In genomic region chr9:119558119-119558854, GRCm38 (mm10) we compare ENCODE assay signal across 9 mouse cellular contexts. TPM values are rescaled to one million over a fixed set of nuclear protein-coding genes. Genes with fewer than 3 reads are reported as not detected.
DNase-seq lines count a peak whose midpoint lies in the region; ATAC-seq and TF ChIP-seq lines count a peak whose summit lies in the region.
"Had no signal": no experiment of that assay in that cellular context is flagged by ENCODE, and none has a peak within 500 bp of the region (broad histone marks: within the 10 kb centered on the region; RNA-seq: fewer than 3 reads in every experiment).

No protein-coding gene starts in this region.

- no peak overlapping the region for H3K27ac ChIP-seq in intestine, postnatal 0 days (ENCODE audit: low read depth, low read length)
- no peak overlapping the region for H3K27ac ChIP-seq in midbrain, postnatal 0 days (ENCODE audit: low read depth, low read length)
- H3K27ac ChIP-seq: limb, embryonic 15.5 days had no signal

- ATAC-seq in common myeloid progenitor, adult 5-6 weeks (replicated peaks; ENCODE audit: low read depth, poor library complexity, severe bottlenecking) = peak; percentile 51; the same call in 1 of the 2 replicates
- no peak for ATAC-seq in intestine, postnatal 0 days
- no peak for ATAC-seq in midbrain, postnatal 0 days (ENCODE audit: low FRiP score)
- ATAC-seq in erythroid progenitor cell, adult 5-6 weeks (replicated peaks; ENCODE audit: low FRiP score, poor library complexity, severe bottlenecking) = no peak

- H3K4me3 ChIP-seq in intestine, postnatal 0 days (ENCODE audit: low read depth, low read length) = no peak overlapping the region
- H3K4me3 ChIP-seq in midbrain, postnatal 0 days (ENCODE audit: low read depth, low read length) = no peak overlapping the region
- H3K4me3 ChIP-seq: limb, embryonic 15.5 days had no signal

- TF ChIP-seq CTCF in intestine, postnatal 0 days (IDR thresholded peaks at IDR 0.05; ENCODE audit: low read depth) = peak; percentile 80
- TF ChIP-seq CTCF in midbrain, postnatal 0 days (IDR thresholded peaks at IDR 0.05) = peak; percentile 78

- H3K4me1 ChIP-seq in intestine, postnatal 0 days (replicated peaks; ENCODE audit: control insufficient read depth, insufficient read depth, low read length) = no peaks in the 10 kb centered on the region
- H3K4me1 ChIP-seq in midbrain, postnatal 0 days (ENCODE audit: insufficient read depth, low read length) = no peaks in the 10 kb centered on the region

- 25% methylated on average over 12 of the region's 12 CpGs for WGBS in intestine, postnatal 0 days
- 19% methylated on average over 12 of the region's 12 CpGs for WGBS in midbrain, postnatal 0 days

- no peak overlapping the region for H3K9ac ChIP-seq in intestine, postnatal 0 days (ENCODE audit: low read depth, low read length)
- H3K9ac ChIP-seq in midbrain, postnatal 0 days (replicated peaks; ENCODE audit: low read length, poor library complexity, severe bottlenecking) = no peak overlapping the region
- H3K9ac ChIP-seq: limb, embryonic 15.5 days had no signal

- H3K4me2 ChIP-seq in intestine, postnatal 0 days (replicated peaks; ENCODE audit: low read depth) = no peak overlapping the region
- H3K4me2 ChIP-seq in midbrain, postnatal 0 days (ENCODE audit: low read depth, low read length, poor library complexity, severe bottlenecking) = no peak overlapping the region
- H3K4me2 ChIP-seq: limb, embryonic 15.5 days had no signal

- H3K36me3 ChIP-seq in intestine, postnatal 0 days (ENCODE audit: control insufficient read depth, insufficient read depth) = no peaks in the 10 kb centered on the region
- no peaks in the 10 kb centered on the region for H3K36me3 ChIP-seq in midbrain, postnatal 0 days (ENCODE audit: insufficient read depth, low read length)
- H3K36me3 ChIP-seq: limb, embryonic 15.5 days had no signal

- peak; percentile 58 for DNase-seq in gastrocnemius, postnatal 10 days
- DNase-seq in gastrocnemius, postnatal 4 days (ENCODE audit: low spot score in 2 of 2) = no peak
- peak; percentile 56 for DNase-seq in right cerebral cortex, postnatal 14 days
- no peak for DNase-seq in right cerebral cortex, postnatal 10 days (ENCODE audit: low spot score in 2 of 2)
- peak; percentile 15 for DNase-seq in midbrain, postnatal 0 days (ENCODE audit: low spot score)

- no peaks in the 10 kb centered on the region for H3K9me3 ChIP-seq in intestine, postnatal 0 days (ENCODE audit: control insufficient read depth)
- no peaks in the 10 kb centered on the region for H3K9me3 ChIP-seq in midbrain, postnatal 0 days (ENCODE audit: low read length)
- H3K9me3 ChIP-seq: limb, embryonic 15.5 days had no signal

- H3K27me3 ChIP-seq in intestine, postnatal 0 days (replicated peaks; ENCODE audit: control insufficient read depth, insufficient read depth, low read length) = no peaks in the 10 kb centered on the region
- peaks cover 45% of the 10 kb centered on the region for H3K27me3 ChIP-seq in midbrain, postnatal 0 days (ENCODE audit: insufficient read depth, low read length)
- H3K27me3 ChIP-seq: limb, embryonic 15.5 days had no signal

RNA-seq across cellular contexts. Expression of gene Scn5a, which starts 20.5 kb away (rescaled TPM):
- total RNA-seq in gastrocnemius, postnatal 10 days (2021) = 1 to 10 TPM; 1.3 to 1.6 TPM
- total RNA-seq in gastrocnemius, postnatal 4 days (2021) = 1 to 10 TPM; 3.9 to 5.2 TPM
- not detected in 2 replicates for total RNA-seq in common myeloid progenitor, adult 5-6 weeks (2017)
- polyA plus RNA-seq in intestine, postnatal 0 days (2015; fragmentation: Nextera tagmentation; extraction: Ambion mirVana) = 0.30 and 0.34 TPM in 2 replicates
- 1.2 and 1.4 TPM in 2 replicates for total RNA-seq in midbrain, postnatal 0 days (2014; rRNA removed)
- polyA plus RNA-seq in midbrain, postnatal 0 days (2015; fragmentation: Nextera tagmentation; extraction: Ambion mirVana) = 0.36 and 0.38 TPM in 2 replicates
- not detected in 2 replicates for total RNA-seq in erythroid progenitor cell, adult 5-6 weeks (2015; ENCODE audit: low replicate concordance)
- total RNA-seq in erythroid progenitor cell, adult 5-6 weeks (2017; ENCODE audit: low replicate concordance) = not detected in 2 replicates

Comparison
In these comparisons a context has a peak if more than half of its experiments do, and no peak if none do; other contexts are left out.
1. DNase-seq: peak in gastrocnemius, postnatal 10 days (single experiment), right cerebral cortex, postnatal 14 days (single experiment) and midbrain, postnatal 0 days (single experiment); none in gastrocnemius, postnatal 4 days (0 of 2) and right cerebral cortex, postnatal 10 days (0 of 2).